Mouse (Mus musculus) E14TG2a.4 (cell line): Measurements from ENCODE around the gene Vangl1.

Experiments used
- CTCF ChIP-seq: conservative IDR thresholded peaks from 2 replicates; pipeline ENCODE4 v1.5.1; 2014; ENCODE audit warnings: low read length
- POU5F1 ChIP-seq: IDR thresholded peaks from 2 replicates; pipeline ENCODE4 v1.6.1; 2014; ENCODE audit warnings: low read length, borderline replicate concordance

DNA sequence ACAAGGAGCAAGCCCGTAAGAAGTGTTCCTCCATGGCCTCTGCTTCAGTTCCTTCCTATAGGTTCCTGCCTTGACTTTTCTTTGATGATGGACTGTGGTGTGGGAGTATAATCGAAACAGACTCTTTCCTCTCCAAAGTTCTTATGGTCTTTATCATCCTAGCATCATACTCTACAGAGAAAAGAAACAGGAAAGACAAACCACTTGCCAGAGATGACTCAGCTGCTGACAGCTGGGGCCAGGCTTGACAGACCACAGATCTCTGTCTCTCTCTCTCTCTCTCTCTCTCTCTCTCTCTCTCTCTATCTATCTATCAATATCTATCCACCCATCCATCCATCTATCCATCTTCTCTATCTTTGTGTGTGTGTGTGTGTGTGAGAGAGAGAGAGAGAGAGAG, 6.8 kb upstream of the Vangl1 start:
- TF ChIP-seq CTCF (no peak), POU5F1 (no peak)
